Mouse (Mus musculus) small intestine, adult 2 months (tissue): ENCODE results near the gene Plekhg5.

ENCODE experiments used
- CTCF ChIP-seq: fragments of 200-500 bp; IDR thresholded peaks from 2 replicates; pipeline ENCODE4 v1.5.1; 2012; ENCODE audit warnings: low read depth, mild to moderate bottlenecking, control low read depth, inconsistent platforms, low read length, moderate library complexity, mixed read lengths; ENCODE audit not compliant: insufficient replicate concordance, insufficient read length; ENCODE audit errors: extremely low read depth
- POLR2A ChIP-seq: fragments of 200-500 bp; IDR thresholded peaks from 2 replicates; pipeline ENCODE4 v1.6.1; 2012; ENCODE audit warnings: low read depth, mild to moderate bottlenecking, control low read depth, inconsistent platforms, low read length, moderate library complexity

- no peak for TF ChIP-seq CTCF
- no peak for TF ChIP-seq POLR2A
Measured at GRCm38 (mm10) chr4:152026751-152027508, 45.4 kb upstream of the Plekhg5 start.
